Mouse (Mus musculus): ENCODE results near the gene Pomp. TPM values are rescaled to one million over a fixed set of nuclear protein-coding genes. Genes with fewer than 3 reads are reported as not detected.

Gene Pomp
- total RNA-seq, 2 experiments from 2014 or later = 129 to 148 TPM

DNA sequence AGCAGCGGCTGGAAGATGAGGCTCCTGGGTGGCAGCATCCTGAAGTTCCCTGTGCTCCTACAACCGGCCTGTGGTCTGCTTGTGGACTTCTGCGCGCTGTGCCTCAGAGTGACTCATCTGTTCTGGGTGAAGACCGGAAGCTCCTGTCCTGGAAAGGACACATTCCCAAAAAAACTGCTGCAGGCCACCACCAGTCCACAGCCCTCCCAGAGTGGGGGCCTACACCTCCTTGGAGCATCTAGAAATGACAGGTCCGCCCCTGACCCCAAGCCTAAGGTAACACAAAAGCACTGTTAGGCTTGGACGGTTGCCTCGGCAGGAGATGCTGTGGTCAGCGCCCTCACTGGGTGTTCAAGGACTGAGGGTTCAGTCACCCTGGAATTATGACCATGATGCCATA lies 42.9 kb downstream of the Pomp start:
- no peak for DNase-seq

- no peak for DNase-seq
Observed at GRCm38 (mm10) chr5:147907144-147907543, 46.9 kb downstream of the Pomp start.

DNA sequence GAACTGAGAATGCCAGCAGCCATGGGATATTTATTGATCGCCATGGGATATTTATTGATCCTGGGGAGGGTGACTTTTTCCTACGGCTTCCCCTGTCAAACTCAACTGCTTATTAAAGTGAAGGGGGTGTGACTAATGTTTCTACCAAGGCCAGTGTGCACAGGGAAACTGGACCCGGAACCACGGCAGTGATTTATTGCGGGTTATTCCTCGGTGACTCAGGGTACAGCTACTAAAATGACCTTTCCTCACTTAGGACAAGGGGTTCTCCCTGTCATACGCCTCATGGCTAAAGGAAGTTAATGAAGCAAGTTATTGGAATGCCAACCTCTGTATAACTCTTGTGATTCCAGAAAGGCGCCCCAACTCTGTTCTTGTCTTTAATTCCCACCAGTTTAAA lies 47.6 kb downstream of the Pomp start:
- no peak for DNase-seq

- DNase-seq = peak; percentile 27
Observed at GRCm38 (mm10) chr5:147910807-147911509, 50.7 kb downstream of the Pomp start.

- DNase-seq = no peak
Observed at GRCm38 (mm10) chr5:147911744-147912143, 51.5 kb downstream of the Pomp start.

GRCm38 (mm10) chr5:147913241-147913842 lies 53.1 kb downstream of the Pomp start:
- DNase-seq = no peak

DNA sequence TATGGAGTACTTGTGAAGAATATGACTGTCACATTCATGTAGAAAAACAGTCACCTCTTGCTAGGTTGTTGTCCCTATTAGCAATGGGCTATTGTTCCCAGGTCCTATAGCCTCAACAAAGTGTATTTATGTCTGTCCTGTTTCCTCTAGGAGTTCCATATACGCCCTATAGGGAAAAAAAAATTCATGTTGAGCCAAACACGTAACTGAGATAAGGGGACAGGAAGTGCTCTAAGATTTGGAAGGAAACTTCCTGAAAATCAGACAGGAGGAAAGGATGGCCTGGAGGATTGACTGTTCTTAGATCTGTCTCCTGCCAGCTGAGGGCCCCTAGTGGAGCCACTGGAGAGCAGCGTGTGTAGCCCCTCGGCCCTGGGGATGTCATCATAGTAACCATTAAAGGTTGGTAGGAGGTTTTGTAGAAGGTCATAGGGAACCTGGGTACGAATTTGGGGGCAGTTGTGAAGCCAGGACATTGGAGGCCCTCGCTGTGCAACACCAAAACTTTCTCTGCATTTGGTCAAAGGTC lies 54.8 kb downstream of the Pomp start:
- DNase-seq = peak; percentile 21

DNA sequence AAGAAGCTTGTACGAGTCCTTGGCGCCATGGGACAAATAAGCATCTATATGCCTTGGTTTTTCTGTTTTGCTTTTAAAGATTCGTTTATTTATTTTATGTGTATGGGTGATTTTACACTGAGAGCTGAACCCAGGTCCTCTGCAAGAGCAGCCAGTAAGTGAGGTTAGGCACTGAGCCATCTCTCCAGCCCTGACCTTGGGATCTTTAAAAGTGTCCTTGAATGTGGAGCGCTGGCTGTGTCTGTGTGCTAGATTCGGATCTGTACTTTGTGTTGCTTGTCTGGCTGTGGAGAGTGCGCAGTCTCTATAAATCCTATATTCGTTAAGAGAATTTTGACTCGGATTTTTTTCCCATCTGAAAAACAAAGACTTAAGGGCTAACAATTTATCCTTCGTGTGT lies 55.9 kb downstream of the Pomp start:
- no peak for DNase-seq

GRCm38 (mm10) chr5:147918044-147918846 lies 58.0 kb downstream of the Pomp start:
- DNase-seq = peak; percentile 41

DNA sequence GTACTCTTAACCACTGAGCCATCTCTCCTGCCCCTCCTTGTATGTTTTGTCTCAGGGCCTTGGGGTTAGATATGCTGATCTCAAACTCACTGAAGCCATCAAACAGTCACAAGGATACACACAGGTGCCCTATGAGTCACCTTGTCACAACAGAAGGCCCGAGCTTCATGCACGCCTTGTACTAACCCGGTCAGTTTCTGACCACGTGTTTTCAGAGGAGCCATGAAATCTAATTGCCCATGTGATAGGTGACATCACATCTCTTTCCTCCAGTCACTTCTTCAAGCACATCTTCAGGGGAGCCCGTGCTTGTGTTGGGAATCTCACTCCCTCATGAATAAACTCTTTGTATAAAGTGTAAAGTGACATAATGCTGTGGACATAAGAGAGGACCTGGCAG lies 64.4 kb downstream of the Pomp start:
- DNase-seq = no peak

Other genes with a start within 250 kb of the Pomp start
- 10 to 100 TPM; 44.1 to 45.8 TPM for gene Flt1, start 134.4 kb upstream of the Pomp start, total RNA-seq (2021)
- 1 to 10 TPM; 3.1 to 3.7 TPM for gene Slc46a3, start 34.4 kb downstream of the Pomp start, total RNA-seq (2021)
- 100 to 1,000 TPM; 116 to 127 TPM for gene Mtus2, start 96.9 kb downstream of the Pomp start, total RNA-seq (2021)

Measured in heart, postnatal 4 days (tissue).